Mouse (Mus musculus) lung, postnatal 10 days (tissue): Measurements from ENCODE around the gene H2-Eb2.

Source experiments
- DNase-seq: peaks from one replicate; pipeline ENCODE4 v3.0.0; 2021

The H2-Eb2 gene

DNA sequence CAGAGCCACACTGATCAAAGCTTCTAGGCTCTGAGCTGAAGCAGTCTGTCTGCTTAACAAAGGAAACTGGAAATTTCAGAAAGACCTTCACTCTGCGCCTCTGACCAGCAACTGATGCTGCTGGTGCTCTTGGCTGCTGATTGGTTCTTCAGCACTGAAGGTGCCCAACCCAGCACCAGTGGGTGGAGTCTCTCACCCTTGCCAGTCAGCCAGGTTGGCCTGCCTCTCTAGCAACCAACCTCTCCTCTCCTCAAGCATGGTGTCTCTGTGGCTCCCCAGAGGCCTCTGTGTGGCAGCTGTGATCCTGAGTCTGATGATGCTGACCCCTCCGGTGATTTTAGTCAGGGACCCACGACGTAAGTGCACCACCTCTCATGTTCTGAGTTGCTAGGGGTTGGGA is at the start of gene H2-Eb2:
TSS of gene H2-Eb2 (plus strand) at position 230 of the 400 bp plus-strand sequence.
- peak; percentile 48 for DNase-seq

DNA sequence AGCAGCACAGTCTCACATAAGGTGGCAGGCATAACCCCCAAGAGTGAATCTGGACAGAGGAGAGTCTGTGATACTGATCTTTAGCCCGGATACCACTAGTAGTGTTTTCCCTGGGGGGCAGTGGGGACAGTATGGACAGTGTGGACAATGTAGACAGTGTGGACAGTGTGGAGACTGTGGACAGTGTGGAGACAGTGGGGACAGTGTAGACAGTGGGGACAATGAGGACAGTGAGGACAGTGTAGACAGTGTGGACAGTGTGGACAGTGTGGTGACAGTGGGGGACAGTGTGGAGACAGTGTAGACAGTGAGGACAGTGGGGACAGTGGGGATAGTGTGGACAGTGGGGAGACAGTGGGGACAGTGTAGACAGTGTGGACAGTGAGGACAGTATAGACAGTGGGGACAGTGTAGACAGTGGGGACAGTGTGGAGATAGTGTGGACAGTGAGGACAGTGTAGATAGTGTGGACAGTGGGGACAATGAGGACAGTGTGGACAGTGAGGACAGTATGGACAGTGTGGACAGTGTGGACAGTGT is 44.9 kb upstream of the H2-Eb2 start:
- DNase-seq = no peak

DNA sequence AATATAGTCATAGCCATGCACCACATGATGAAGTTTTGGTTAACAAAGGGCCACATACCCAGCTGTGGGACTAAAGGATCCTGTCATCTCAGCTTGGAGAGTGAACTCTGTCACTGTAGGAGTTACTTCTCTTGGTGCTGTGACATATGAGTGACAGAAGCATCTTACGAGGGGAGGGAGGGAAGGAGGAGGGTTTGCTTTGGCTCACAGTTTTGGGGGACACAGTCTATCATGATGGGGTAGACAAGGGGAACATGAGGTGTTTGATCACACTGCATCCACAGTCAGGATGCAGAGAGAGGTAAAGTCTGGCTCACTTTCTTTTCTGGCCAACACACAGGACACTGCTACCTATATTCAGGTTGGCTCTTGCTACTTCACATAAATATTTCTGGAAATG is 43.6 kb upstream of the H2-Eb2 start:
- no peak for DNase-seq

DNA sequence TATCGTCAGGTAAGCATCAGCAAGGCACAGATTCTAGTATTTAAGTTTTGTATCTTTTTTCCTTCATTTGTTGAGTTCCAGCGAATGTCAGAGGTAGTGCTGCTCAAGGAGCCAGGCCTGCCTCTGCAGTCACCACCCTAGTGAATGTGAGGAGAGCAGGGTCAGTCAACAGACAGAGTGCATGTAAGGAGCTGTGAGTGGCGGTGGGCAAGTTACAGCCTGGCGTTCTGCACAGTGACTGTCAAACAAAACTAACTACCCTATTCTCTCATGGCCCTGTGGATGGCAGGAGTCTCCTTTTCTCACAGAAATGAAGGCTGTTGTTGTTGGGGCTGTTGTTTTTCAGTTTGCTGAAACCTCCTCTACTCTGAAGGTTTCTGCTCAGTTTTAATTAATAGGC is 40.1 kb upstream of the H2-Eb2 start:
- DNase-seq = no peak

DNA sequence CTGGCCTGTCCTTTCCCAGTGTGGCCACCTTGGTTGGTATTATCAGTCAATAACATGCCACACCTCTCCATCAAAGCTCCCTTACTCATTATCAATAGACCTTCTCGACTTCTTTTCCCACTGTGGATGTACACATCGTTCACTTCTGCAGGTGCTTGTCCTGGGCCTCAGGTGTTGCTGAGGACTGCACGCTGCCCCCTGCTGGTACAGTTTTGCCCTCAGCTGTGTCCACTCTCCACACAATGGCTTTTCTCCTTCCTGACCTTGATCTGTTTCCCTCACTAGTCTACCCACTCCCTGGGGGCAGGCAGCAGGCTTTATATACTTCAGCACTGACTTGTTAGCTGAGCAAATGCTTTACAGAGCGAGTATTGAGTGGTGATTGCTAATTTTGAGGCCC is 39.6 kb upstream of the H2-Eb2 start:
- peak; percentile 62 for DNase-seq

DNA sequence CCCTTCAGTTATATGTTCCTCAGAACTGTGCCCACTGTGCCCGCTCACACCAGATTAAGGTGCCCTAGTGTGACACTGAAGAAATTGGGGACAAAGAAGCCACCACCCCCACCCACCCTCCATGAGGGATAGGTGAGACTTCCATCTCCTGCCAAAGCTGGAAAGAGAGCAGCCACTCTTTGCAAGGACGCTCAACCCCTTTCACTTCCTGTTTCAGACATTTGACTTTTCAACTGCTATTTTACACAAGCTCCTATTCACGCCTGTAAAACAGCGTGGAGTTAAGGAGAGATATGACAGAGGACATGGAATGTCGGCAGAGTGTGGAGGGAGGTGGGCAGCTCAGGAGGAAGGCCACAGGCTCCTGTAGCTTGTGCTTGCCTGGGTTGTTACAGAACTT is 39.0 kb upstream of the H2-Eb2 start:
- DNase-seq = no peak

DNA sequence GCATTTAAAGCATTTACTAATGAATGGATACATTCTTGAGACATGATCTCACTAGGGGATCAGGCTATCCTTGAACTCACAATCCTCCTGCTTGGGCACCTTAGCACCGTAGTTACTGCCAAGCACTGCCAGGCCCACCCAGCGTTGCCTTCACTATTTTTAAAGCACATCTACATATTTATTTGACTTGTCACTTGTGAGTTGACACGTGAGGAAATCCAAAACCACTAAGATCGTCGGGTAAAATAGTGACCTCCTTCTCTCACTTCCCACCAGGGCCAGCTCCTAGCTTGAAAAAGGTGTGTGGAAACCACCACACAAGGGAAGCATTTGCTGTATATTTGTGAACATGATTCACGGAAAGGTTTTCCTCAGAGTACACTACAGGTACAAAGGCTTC is 38.5 kb upstream of the H2-Eb2 start:
- no peak for DNase-seq

DNA sequence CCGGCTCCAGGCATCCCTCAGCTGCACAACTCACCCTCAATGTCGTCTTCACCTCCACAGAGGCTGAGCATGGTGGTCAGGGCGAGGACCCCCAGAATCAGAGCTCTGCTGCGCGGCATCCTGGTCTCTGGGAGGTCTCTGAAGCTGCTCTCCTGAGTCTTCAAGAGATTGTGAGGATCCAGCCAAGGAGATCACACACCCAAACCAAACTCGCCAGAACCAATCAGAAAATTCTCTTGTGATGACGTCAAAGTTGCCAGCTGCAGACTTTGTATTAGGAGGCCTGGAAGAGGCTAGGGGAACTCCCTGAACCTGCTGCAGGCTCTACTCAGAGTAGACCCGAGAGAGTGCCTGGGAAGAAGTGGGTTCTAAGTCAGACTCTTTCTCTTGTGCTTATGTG is 37.8 kb upstream of the H2-Eb2 start, which contains the start of gene H2-Aa:
TSS of gene H2-Aa (minus strand) at position 176 of the 400 bp plus-strand sequence.
- DNase-seq = peak; percentile 92

DNA sequence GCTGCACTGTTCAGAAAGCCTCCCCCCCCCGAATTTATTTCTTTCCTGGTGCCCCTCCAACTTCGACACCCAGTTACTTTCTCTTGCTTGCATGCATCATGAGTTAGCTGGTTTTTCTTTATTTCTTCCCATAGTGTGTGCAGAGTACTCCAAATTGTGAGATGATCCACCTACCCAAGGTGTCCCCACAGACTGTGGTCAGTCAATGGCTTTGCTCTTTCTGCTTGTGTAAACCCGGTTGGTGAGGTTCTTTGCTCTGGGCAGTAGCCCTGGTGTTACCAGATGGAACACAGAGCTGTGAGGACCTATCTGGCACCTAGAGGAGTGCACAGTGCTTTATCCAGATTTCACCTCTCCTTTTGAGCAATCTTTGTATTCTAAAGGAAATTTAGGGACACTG is 37.3 kb upstream of the H2-Eb2 start:
- DNase-seq = no peak

DNA sequence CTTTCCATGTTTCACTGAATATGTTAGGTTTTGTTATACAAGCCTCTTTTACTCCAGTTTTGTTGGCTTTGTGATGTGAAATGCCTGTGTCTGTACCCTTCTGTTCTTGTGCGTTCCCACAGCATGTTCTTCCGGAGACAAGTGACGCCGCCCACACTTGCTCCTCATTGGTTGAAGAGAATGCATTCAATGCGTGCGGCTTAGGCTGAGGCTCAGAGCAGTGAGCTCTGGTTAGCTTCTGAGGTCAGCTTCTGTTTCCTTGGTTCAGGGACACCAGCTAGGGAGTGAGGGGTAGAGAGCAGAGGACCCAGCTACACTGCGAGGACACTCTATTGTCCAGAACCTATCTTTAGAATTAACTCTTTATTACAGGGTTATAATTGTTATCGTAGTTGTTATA is 33.9 kb upstream of the H2-Eb2 start:
- DNase-seq = peak; percentile 88

DNA sequence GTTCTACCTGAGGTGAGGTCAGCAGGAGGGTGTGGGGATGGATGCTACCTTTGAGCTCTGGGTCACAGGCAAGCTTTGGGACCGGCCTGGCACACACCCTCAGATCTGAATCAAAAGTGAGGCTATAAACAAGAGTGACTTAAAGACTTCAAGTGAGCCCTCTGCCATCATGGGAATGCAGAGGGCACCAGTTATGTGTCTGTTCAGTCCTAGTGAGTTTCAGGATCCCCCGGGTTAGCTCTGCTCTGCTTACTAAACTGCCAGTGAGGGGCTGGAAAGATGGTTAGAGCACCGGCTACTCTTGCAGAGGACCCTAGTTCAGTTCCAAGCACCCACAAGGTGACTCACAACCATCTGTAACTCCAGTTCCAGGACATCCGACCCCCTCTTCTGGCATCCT is 32.9 kb upstream of the H2-Eb2 start:
- DNase-seq = no peak

DNA sequence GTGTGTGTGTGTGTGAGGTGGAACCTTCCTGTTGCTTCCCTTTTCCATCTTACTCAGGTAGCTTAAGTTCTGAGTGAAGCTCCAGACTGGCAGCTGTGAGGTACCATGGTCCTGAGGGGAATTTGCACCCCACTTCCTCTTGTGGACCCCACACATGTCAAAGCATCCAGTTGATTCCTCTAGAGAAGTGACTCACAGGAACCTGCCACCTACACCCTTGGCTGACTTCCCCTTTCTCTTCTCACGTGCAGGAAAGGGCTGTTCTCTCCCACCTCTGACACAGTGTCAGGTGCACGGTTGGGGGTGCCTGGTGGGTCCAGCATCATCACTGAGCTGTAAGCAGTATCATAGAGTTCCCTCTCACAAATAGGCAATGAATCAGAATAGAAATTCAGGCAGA is 31.9 kb upstream of the H2-Eb2 start:
- no peak for DNase-seq

DNA sequence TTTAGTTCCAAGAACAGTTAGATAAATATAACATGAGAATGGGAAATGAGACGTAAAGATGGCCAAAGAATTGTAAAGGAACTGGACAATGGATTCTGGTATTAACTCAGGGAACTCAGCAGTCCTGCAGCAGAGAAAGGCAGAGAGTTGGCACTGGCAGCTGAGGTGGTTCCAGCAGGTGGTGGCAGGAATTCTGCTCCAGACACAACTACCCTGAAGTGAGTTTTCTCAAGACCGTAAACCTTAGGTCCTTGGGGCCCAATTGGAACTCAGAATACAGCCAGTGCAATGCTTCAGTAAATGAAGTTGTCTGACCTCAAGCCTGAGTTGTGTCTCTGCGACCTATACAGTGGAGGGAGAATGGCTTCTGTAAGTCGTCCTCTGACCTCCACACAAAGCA is 31.2 kb upstream of the H2-Eb2 start:
- DNase-seq = no peak

DNA sequence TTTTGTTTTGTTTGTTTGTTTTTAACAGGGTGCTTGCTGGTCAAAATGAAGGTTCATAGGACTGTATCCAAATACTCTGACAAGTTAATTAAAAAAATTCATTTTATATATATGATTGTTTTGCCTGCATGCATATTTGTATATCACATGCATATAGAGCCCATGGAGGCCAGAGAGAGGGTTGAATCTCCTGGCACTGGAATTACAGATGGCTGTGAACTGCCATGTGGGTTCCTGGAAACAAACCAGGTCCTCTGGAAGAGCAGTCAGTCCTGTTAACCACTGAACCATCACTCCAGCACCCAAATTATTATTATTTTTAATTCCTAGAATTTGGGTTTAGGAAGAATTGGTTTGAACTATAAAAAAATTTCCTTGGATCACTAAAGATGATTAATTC is 30.2 kb upstream of the H2-Eb2 start:
- no peak for DNase-seq

DNA sequence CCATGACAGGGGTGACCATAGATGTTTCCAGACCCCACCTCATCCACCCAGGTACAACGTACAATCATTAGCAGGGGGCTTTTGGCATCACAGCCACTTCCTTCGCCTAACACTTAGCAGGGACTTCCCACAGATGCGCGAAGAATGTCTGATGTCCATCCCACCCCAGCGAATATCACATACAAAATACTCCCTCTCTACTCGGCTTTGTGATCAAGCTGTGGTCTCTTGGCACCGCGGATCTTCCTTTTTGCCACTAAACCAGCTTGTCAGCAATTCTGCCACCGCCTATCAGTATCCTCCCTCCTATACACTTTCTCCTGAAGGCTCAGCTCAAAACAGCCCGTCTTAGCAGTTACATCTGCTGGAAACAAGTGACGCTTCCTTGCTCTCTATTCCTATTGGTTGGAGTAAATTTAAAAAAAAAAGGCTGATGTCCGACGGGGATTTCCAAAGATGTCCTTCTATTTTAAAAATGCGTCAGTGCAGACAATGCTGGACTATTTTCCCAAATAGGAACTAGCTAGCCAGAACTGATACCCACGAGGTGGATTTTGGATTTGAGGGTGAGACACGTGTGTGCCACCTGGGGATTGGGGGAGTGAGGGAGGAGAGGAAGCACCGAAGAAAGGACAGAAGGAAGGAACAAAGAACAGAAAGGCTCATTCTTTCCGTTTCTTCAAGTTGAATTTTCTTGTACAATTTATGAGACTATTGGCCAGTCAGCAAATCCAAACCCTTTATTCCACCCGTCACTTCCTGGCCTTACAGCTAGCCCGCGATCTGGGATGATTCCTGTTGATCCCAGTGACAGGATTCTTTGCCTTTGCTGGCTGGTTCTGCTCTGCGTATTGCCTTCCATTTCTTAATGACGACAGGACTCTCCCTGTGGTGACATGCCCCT is 29.3 kb upstream of the H2-Eb2 start:
- DNase-seq = peak; percentile 83

DNA sequence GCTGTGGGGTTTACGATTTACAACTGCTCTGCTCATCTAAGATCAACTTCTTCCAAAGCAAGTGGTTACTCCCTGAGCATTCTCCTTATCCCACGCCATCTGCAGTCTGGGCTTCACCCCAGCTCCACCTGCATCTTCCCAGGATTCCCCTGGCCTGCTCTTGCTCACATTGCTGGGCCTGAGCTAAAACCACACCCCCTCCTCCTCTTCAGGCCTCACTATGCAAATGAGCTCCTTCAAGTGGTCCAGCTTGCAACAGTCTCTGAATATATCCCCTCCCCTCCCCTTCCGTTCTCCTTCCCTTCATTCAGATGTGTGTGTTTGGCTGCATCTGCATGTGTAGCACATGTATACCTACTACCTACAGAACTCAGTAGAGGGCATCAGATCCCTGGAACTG is 26.1 kb upstream of the H2-Eb2 start:
- DNase-seq = no peak

DNA sequence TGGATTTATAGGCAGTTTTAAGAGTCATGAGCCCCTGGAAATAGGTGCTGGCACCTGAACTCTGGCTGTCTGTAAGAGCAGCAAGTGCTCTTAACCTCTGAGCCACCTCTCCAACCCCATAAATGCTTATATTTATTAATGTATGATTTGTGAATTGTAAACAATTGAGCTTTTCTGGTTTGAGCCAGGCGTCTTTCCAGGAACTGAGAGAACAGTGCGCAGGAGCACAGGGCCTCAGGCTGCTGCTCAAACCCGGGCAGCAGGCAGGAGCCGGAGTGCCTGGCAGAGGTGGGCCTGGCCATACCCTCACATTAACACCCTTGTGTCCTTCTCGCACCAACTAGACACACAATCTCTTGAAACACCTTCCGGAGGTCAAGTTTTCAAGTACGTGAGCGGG is 25.4 kb upstream of the H2-Eb2 start:
- no peak for DNase-seq

DNA sequence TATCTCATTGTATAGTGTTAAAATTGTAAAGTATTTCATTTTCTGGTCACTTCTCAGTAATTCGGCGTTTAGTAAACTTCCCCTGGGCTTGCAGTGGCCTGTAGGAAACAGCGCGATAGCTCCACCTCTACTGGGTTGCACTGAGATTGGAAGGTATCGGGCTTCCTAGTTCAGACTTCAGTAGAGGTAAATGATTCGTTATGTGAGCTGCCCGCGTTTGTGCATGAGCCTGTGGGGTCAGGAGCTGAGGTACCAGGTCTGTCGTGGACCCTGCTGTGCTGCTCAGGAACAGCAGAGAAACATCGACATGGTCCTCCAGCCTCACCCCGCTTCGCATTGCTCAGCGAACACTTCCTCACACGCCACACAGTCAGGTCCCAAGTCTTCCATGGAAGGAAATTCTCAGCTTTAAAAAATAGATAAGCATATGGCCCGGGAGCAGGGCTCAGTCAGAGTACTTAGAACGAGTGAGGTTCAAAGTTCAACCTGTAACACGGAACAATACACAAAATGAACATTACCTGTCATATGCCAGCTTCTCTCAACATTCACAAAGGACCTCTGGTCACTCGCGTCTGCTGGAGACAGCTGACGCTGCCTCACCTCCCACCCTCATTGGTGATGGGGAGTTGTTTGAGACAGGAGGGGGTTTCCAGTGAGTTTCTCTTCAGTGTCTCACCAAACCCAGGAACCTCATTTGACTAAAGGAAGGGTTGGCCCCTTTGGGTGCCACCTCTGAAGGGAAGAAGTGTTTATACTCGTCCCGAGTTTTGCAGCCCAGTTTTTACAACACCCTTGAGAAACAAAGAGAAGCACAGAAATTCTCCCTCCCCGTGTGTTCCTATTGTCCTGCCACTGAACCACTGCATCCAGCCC is 24.5 kb upstream of the H2-Eb2 start:
- DNase-seq = no peak

DNA sequence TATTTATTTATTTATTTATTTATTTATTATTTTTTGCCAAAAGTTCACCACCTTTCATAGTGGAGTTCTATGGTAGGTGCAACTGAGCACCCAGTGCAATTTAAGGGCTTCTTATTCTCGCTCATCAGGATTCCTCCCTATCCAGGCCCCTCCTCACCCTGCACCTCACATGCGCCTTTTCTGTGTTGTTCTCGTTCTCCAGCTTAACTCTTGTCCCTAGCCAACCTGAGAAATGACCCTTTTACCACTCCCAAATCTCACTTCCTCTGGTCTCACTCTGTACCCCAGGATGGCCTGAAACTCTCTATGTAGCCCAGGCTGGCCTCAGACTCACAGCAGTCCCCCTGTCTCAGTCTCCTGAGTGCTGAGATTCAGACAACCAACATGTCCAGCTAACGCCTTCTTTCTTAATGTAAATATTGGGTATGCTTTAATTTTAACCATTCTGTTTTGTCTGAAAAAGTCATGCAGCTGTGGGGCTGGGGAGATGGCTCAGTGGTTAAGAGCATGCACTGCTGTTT is 23.7 kb upstream of the H2-Eb2 start:
- DNase-seq = no peak

DNA sequence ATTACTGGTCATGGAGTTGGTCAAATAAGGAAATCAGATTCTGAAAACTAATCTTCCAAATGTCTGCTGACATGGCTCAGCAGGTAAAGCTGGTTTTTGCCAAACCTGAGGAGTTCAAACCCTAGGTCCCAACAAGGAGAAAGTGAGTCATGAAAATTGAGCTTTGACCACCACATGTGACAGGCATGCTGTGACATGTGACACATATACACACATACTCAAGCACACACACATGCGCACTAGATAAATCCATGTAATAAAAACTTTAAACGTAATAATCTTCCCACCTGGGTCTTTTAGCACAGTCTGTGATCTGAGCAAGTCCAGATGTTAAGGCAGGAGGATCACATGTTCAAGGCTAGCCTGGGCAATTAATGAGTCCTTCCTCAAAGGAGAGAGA is 21.7 kb upstream of the H2-Eb2 start:
- no peak for DNase-seq

DNA sequence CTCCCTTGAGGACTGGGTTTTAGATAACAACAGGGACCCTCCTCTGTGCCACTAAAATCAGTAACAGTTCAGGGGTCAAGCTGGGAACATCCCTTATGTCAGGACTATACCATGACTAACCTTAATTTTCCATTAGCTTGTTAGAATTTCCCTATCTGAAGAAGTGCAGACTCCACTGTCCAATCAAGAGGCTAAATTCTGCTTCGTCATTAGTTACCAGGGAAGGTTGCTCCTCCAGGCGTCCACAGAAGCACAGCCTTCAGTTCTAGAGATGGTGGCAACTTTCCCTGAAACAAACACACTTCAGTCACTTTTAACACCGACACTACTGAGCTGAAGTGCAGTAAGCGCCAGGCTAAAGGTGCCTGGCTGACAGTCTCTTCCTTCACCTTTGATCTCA is 20.7 kb upstream of the H2-Eb2 start:
- peak; percentile 92 for DNase-seq

DNA sequence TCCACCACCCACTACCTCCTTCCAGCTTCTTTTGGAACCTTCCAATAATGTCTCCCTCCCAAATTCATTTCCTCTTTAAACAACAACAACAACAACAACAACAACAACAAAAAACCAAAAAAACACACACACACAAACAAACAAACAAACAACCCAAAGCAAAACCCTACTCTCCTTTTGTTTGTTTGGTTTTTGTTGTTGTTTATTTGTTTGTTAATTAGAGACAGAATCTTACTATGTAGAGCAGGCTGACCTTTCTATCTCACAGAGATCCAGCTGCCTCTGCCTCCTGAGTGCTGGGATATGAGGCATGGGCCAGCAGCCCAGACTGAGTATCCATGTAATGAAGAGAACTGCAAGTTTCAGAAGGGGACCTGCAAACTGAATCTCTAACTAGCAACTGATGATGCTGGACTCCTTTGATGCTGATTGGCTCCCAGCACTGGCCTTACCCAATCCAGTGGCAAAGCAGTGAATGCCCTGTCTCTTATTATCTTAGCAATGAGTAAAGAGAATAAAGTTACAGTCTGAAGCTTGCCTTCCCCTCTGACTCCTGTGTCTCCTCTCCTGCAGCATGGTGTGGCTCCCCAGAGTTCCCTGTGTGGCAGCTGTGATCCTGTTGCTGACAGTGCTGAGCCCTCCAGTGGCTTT is 20.0 kb upstream of the H2-Eb2 start, which contains the start of gene H2-Eb1:
TSS of gene H2-Eb1 (plus strand) at position 488 of the 651 bp plus-strand sequence.
- peak; percentile 95 for DNase-seq

DNA sequence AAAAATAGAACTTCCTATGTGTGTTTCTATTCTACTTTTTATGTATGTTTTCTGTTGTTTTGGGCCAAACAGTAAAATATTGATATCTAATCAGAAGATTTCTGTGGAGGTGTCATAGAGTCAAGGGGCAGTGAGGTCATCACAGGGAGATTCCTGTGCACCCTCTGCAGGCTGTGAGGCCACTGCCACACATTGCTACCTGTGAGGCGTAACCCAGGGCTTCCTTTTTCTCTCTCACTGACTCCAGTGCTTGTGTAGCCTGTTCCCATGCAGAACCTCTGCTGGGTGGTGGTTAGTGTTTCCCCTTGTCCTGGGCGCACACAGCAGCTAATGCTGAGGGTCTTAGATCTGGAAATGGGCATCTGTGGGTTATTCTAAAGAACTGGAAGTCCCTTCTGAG is 19.1 kb upstream of the H2-Eb2 start:
- no peak for DNase-seq
